Mouse (Mus musculus) activated CD4-positive, CD25-positive, alpha-beta regulatory T cell, adult 4 months (primary cell): ENCODE data around the gene Wdr75. TPM values are rescaled to one million over a fixed set of nuclear protein-coding genes. Genes with fewer than 3 reads are reported as not detected.
A peak's percentile ranks its signal among the peaks of the same experiment; 100 is the strongest.

Experiments used
- ATAC-seq: one replicate; pipeline ENCODE4 v1.8.0; 2017
- polyA plus RNA-seq, 2 experiments: library from polyadenylated mRNA; unstranded; fragments of 100-300 nt; shearing (Covaris generic); gene quantifications; one replicate each; pipeline ENCODE4 v1.2.1; 2017

The Wdr75 gene
- 10 to 100 TPM; 38.9 to 47.1 TPM for polyA plus RNA-seq

DNA sequence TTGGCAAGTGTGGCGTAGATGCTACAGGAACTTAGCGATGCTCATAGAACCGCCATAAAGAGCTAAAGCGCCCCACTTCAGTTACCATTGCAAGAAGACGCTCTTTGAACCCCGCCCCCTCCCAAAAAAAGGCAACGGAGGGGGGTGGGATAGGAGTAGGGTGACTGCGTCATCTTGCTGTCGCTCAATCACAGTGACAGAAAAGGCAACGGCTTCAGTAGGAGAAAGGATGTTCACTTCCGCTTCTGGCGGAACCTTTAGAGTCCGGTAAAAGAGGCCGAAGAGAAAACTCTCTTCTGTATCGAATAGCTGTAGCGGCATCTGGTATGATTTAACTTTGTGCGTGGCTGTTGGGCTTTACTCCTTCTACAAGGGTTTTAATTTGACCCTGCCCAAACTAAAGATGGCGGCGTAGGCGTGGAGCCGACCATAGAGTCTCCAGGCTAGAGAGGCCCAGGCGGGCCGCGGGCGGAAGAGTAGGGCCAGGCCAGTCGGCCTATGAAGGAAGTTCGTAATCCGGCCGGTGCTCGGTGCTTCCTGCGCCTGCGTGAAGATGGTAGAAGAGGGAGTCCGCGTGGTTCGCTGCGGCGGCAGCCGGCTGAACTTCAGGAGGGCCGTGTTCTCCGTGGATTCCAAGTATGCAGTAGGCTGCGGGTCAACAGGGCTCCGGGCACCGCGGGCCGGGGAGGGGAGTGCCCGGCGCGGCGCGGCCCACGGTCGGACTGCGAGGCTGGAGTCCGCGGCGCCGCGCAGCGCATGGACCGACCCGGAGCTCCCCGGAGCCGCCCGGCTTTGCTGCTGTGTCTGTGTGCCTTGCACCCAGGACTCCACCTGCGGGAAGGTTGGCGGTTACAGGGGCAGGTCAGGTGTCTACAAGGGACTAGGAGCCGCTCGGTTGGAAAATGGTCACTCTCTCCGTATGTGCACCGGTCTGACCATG lies at the start of gene Wdr75:
Gene Wdr75 (plus strand): TSS at position 198 of the 940 bp plus-strand sequence.
- ATAC-seq: peak; percentile 96

DNA sequence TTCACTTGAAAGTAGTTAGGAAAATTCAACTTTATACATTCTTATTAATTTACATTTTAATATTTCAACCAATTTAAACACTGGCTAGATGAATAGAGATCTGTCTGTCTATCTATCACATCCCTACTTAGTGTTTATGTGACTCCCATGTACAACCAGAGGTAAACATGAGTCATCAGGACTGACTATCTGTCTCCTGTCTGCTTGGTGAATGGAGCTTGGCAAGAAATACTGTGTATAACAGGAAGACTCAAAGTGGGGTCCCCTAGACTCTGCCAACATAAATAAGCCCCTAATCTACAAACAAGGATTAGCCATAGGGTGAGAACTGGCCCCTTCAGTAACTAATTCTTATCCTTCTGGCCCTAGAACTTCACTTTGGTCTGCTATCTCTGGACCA lies 39.1 kb upstream of the Wdr75 start:
- ATAC-seq: no peak

DNA sequence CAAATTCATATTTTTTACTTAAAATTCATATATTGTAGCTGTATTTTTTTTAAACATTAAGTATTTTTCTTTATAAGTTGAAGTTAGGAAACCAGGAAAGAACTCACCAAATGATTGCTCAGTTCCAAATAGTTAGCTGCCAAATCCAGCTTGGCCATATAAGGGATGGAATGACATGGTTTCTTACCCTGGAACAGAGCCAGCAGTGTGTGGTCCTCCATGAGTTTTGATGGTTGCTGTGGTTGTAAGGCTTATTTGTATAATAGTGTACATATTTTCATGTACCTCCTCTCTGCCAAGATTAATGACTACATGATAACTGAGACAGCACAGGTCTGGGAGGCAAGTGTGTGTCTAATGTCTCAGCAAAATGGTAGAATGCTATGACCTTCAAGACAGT lies 38.3 kb upstream of the Wdr75 start:
- no peak for ATAC-seq

DNA sequence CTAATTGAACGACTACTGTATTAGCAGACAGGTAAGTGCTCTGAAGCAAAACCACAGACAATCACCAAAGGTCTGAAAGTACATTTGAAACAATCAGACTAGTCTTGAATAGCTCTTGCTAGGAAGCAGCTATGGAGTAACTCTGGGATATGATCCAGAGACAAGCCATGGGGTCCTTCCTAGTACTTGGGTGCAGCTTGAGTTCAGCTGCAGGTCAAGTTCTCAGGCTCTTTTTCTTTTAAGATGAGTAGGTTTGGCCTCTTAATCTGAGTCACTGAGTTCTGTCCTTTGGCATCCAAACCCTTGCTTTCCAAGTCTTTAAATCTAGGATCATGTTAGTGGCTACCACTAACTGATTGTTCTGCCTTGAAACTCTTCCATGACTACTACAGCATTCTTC lies 37.0 kb upstream of the Wdr75 start:
- no peak for ATAC-seq

DNA sequence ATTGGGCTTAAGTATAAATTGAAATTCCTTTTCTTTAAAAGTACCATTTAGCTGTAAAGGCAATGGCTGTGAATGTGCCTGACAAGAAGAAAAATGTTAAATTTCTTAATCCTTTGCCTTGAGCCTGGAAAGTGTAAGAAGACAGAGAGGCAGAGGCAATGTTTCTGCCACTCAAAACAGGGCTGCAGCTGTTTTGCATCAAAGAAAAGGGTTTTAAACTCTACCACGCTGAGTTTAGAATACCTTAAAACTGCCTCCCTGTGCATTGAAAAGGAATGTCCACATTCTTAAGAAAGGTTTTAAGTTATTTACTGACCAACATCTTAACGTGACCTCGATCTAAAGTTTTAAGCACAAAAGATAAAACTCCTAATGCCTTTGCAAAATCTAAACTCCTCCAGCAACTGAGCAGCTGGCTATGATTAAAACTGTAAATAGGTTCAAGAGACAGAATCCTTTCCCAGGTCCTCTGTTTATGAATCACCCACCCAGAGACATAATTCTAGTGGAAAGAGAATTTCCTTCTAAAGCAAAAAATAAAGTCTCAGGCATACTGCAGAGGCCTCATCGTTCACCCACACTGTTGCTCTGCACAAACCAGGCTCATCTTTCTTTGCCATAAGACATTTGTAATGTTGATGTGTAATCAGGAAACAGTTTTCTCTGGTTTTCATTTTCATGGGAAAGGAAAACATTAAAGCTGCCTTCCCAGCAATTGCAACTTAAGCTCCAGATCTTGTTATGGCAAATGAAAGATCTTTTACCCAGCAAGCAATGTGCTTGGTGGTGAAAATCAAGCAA lies 34.1 kb upstream of the Wdr75 start:
- ATAC-seq: no peak

DNA sequence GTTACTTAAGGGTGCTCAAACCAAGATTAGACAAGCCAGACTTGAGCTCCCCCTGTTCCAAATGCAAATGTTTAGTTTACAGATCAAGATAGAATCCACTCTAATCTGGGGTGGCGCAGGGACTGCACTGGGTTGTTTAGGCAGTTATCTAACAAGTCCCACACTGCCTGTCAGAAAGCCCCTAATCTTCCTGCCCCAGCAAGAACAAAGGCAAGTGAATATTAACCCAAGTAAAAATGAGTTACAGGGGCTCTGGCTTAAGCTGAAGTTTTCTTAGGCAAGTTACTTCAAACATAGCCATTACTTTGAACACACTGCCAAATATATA lies 33.5 kb upstream of the Wdr75 start:
- ATAC-seq: no peak

DNA sequence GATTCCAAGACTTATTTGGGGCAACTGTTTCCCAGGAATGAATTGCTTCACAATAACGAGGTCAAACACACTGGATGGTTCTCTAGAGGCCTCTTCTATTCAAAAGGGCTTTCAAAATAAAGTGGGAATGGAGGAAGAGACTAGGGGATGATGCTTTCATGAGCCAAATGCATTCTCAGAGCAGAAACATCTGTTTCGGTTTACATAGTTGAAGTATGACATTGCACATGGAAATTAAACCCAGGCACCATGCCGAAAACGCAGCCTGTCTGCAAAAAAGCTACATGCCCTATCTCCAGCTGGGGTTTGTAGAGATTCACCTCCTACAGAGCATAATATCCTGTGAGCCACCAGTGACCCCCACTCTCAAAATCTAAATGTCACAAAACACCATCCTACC lies 29.3 kb upstream of the Wdr75 start:
- ATAC-seq: no peak

DNA sequence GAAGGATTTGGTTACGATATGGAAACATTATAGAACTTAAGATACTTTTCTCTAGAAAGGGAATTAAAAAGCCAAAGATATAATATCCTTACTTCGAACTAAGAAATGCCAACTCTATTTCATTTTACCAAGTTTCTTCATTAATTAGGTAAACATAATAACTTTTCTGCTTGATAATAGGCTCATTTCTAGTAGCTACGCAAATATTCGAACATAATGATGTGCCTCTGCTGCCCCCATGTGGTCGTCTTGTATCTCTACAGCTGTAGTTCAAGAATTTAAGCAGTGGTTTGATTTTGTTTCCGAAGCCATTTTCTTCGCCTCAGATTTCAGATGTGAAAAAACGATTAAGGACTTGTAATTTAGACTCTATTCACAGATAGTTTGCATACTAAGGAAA lies 28.8 kb upstream of the Wdr75 start:
- no peak for ATAC-seq

DNA sequence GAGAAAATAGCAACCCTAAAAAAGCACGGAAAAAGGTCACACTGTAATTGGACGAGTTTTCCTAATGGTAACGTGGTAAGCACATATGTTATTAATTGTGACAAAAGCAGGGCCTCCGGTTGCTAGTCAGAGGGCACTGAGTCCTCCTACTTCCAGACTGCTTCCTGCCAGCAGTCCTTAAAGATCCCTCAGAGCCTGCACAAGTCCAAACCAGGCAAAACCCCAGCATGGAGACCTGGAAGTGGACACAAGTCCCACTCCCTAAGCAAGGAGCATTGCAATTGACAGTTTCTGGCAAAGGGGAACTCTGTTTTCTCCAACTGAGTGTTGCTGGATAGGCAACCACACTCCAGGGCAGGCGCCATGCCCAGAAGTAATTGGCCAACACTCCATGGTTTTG lies 27.4 kb upstream of the Wdr75 start:
- ATAC-seq: no peak

DNA sequence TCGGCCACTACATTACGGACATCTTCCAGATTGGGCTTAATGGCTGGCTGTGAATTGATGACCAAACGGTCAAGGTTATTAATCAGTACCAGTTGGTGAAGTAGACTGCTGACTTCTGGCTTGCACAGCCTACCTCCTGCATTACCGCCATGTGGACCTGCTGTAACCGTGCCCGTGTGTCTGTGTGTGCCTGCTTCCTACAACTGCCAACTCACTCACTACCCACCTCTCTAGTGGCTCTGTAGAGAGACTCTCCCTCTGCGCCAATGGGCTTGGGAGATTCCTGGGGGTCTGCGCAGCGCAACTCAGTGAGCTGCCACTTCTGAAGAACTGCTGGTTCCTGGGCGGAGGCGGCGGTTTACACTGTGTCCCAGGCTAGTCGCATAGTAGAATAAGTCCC lies 25.6 kb upstream of the Wdr75 start:
- ATAC-seq: no peak

DNA sequence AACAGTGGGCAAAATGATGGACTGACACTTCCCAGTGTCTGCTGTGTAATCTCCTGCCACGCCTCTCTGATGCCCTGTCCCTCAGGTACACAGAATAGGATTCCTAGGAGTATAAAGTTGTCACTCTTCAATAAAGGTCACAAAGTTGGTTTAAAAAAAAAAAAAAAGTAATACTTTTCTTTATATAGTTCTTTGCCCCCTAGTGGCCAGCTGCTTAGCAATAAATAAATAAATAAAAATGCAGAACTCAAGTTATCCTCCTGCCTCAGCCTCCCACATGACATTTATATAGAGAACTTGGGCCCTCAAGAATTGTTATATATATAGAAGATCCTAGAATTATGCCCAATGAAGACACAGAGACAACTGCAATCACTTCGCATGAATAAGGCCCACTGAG lies 24.9 kb upstream of the Wdr75 start:
- ATAC-seq: no peak

DNA sequence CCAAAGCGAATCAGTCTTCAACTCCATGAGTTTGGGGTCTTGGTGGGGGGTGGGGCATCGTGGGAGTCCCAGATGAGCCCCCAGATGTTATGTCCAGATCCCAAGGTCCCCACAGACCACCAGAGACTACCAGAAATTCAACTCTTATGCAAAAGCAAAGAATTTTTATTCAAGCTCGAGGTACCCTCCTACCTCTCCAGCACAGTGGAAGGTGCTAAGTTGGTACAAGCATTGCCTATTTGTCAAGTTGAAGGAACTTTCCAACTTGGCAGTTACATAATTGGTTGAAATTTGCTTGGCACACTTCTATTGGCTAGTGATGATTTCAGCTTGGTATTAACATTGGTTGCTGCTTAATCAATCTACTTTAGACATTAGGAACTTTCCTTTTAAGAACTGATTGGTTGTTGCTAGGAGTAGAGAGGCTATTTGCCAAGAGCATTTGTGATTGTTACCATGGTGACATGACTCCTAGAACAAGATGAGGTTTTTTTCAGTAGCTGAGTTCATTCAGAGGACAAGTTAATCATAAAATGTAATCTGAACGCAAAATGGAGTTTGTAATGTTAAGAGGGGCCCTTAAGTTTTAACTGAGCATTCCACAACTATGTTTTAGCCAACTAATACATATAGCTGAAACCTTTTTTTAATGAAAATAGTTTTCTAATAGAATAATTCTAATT lies 14.2 kb upstream of the Wdr75 start:
- ATAC-seq: no peak

DNA sequence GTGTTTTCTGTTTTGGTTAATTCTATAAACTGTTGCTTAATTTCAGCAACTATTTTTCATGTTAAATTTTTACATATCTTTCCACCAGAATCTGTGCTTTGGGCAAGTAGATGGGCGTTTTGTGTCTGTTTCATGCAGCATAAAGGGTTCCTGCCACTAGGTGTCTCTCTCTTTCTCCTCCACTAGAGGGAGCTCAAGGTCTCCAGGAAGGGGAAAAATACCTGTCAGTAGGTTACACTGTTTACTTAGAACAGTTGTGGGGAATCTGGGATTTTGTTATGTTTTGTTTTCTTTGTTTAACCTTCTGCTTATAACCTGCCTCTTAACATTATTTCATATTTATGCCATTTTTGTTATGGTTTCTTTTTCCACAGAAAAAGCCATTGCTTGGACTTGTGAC lies 21.9 kb downstream of the Wdr75 start:
- peak; percentile 83 for ATAC-seq

DNA sequence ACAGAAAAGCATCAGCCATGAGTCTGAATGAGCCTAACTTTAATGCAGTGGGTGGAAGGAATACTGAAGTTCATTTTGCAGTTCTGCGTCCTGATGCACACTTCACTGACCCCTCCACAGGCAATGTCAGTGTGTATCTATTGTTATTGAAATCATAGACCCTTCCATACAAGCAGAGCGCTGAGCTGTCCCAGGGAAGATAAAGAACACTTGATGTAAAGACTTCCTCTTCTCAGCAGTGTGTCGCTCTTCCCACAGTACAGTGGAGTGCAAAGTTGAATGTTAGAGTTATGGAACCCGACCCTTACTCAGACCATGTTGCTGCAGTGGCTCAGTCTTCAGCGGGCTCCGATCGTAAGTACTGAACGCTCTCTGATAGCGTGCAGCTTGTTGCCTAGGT lies 23.6 kb downstream of the Wdr75 start:
- ATAC-seq: no peak

DNA sequence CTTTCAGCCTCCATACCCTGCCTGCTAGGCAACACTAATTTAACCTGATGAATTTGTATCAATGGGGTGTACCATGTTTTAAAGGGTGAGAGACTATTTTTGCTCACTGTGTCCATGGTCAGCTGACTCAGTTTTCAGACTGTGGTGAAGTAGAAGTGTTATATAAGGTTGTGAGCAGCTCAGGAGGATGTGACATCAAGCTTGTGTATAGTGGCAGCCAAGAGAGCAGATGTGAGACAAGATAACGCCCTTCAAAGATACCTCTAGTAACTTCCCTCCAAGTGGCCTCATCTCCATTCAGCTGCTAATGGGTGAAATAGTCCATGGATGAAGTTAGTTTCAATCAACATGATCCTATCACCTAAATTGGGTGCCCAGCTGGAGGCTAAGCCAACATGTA lies 29.5 kb downstream of the Wdr75 start:
- ATAC-seq: no peak

DNA sequence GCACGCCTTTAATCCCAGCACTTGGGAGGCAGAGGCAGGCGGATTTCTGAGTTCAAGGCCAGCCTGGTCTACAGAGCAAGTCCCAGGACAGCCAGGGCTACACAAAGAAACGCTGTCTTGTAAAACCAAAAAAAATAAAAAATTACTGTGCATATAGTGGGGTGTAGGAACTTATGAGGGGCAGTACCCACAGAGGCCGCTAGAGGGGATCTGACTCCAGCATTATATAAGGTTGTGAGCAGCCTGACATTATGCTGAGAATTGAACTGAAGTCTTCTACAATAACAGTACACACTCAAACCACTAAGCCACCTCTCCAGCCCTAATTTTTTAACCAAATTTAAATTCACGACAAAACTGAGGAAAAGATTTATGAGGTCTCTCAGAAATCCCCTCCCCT lies 30.2 kb downstream of the Wdr75 start:
- ATAC-seq: peak; percentile 73

DNA sequence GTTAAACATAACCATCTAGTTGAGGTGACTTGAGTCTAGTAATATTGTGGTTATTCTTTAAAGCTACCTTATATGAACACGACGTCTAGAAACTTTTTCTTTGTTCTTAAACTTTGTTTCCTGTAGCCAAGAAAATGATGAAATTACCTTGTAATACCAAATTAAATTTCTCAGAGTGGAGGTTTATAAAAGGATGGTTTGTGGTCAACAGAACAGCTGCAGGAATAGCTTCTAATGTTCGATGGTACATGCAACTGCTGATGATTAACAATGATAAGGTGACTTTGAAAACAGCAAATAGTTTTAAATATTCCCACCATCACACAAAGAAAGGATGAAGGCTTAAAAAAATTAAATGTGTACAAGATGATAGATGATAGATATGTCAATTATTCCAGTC lies 30.7 kb downstream of the Wdr75 start:
- no peak for ATAC-seq

DNA sequence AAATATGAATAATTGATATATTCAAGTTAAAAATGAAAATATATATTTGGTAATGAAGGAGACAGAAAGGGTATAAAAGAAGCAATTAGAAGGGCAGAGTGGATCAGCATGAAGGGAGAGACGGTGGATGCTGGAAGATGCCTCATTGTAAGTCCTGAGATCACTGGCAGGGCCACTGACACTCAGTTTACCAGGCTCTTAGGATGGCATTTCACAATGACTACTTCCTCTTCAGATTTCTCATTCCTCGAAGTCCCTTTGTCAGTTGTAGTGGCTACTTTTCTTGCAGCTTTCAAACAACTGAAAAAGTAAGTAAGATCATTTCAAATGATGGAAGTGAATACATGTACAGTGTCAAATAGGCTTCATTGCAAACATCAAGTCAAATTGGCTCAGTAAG lies 31.2 kb downstream of the Wdr75 start:
- ATAC-seq: no peak

DNA sequence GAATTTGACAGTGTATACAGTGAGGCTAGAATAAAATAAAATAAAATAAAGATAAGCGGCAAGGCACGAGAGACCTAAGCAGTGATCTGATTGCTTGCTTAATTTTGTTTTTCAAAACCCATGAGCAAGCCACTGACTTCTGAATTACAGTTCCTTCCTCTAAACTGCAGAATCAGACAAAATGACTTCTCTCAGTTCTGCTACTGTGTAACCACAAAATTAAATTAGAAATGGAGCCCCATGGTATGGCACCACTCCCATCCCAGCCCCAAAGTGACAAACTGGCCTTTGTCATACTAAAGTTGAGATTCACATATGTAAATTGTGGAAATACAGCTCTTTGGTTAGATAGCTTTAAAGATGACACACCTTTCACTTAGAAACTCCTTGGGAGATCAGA lies 31.8 kb downstream of the Wdr75 start:
- no peak for ATAC-seq

DNA sequence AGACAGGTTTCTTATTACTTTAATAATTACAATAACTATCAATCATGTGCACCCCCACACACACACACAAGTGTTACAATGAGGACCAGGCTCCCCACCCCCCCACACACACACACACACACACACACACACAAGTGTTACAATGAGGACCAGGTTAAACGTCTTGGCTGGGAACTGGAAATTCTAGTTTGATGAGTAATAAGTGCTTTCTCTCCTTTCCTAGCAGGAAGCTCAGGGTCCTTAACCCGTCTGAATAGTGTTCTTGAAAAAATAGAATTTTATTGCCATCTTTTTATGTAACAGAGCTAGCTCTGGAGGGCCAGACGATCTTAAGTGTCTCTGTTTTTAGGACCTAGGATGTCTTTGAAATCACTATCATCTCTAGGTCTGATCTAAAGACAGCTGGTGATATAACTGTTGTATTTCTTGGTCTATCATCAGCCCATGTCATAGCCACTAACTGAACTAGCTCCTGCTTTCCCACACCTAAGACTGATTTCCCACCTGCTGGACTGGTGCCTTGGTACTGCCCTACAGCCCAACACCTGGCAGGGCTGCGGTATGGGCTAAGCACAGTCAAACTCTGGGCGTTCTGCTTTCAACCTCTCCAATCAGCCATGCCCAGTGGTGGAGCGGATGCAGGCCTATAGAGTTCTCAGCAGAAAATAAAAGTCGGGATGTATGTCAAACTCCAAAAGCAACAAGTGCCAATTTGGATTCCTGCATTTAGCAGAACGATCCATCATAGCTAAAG lies 35.7 kb downstream of the Wdr75 start:
- ATAC-seq: no peak

DNA sequence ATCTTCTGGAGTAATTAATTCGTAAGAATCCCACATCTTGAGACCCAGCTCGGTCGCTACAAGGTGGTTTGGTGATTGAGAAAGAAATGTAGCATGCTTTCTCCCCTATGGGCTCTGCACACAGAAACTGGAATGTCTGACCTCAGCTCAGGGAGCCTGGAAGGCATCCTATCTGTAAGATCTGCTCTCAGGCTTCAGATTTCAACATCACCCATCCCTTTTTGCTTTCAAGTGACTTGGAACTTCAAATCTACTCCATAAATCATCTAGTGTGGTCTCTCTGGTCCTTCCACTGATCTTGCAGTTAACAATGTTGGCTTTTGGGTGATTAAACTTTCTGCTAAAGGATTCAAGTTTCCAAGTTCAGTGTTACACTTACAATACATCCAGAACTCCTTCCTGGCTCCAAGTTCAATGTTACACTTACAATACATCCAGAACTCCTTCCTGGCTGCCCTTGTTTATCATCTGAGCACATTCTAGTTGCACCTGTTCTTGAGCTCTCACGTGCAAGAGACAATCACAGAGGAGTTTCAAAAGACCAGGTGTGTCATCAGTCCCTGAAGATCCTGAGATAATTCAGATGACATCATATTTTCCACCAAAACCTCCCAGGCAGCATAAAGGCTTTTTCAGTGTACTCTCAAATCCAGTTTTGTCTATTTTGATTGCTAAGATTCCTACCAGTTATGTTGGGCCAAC lies 40.5 kb downstream of the Wdr75 start:
- ATAC-seq: no peak

DNA sequence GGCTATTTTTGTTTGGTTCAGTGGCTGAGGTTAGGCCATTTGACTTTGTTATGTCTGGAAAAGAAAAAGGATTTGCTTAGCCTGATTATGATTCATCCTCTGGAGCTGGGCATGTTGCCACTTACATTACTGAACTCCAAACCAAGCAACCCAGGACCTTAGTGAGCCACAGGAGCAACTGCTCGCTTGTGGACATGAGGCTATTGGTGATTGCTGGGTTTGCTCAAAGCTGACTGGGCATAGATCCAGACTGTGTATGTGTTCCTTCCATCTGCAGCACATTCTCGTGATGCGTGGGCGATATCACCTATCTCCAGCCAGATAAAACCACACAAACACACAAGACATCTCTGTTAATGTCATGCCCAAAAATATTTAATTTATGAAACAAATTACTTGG lies 42.8 kb downstream of the Wdr75 start:
- ATAC-seq: no peak
